Mouse (Mus musculus) hindbrain, embryonic 16.5 days (tissue): ENCODE data around the gene Nup188. TPM values are rescaled to one million over a fixed set of nuclear protein-coding genes. Genes with fewer than 3 reads are reported as not detected.

Experiments
- ATAC-seq: fragments of 200-750 bp; cut with Nextera tagmentation; 2 replicates; pipeline ENCODE4 v1.8.0; 2017; ENCODE audit warnings: moderate TSS enrichment, moderate library complexity
- H3K27ac ChIP-seq: fragments of 300-500 bp; sonication (generic); 2 replicates; pipeline ENCODE4 v1.5.1; 2014; ENCODE audit warnings: low read depth, mild to moderate bottlenecking, control low read depth, low read length, moderate library complexity
- H3K27me3 ChIP-seq: fragments of 300-500 bp; sonication (generic); replicated peaks from 2 replicates; pipeline ENCODE4 v1.6.1; 2014; ENCODE audit warnings: low read length; ENCODE audit not compliant: control insufficient read depth, insufficient read depth
- H3K36me3 ChIP-seq: fragments of 300-500 bp; sonication (generic); 2 replicates; pipeline ENCODE4 v1.6.1; 2014; ENCODE audit warnings: mild to moderate bottlenecking, low read length, moderate library complexity, mixed read lengths; ENCODE audit not compliant: control insufficient read depth, insufficient read depth
- H3K4me1 ChIP-seq: fragments of 300-500 bp; sonication (generic); 2 replicates; pipeline ENCODE4 v1.6.1; 2014; ENCODE audit warnings: low read depth, low read length; ENCODE audit not compliant: control insufficient read depth, insufficient read depth
- H3K4me2 ChIP-seq: fragments of 300-500 bp; sonication (generic); 2 replicates; pipeline ENCODE4 v1.6.1; 2014; ENCODE audit warnings: mild to moderate bottlenecking, low read length, control low read depth, moderate library complexity
- H3K4me3 ChIP-seq: fragments of 300-500 bp; sonication (generic); 2 replicates; pipeline ENCODE4 v1.5.1; 2014; ENCODE audit warnings: mild to moderate bottlenecking, low read length, control low read depth, moderate library complexity
- H3K9ac ChIP-seq: fragments of 300-500 bp; sonication (generic); 2 replicates; pipeline ENCODE4 v1.6.1; 2014; ENCODE audit warnings: low read depth, mild to moderate bottlenecking, control low read depth, low read length, moderate library complexity
- H3K9me3 ChIP-seq: fragments of 300-500 bp; sonication (generic); 2 replicates; pipeline ENCODE4 v1.6.1; 2014; ENCODE audit warnings: mild to moderate bottlenecking, low read length, moderate library complexity; ENCODE audit not compliant: control insufficient read depth
- WGBS: fragments of 180-500 bp; shearing (Covaris S2); extraction: QIAGEN DNeasy Blood & Tissue Kit; methylation state at CpG from one replicate; pipeline ENCODE4 v1.1.7; 2014; 5-methylcytosine and 5-hydroxymethylcytosine counted together
- polyA plus RNA-seq: library from polyadenylated mRNA; unstranded; fragments of >200 nt; fragmentation: Nextera tagmentation; extraction: Ambion mirVana; gene quantifications from 2 replicates; pipeline ENCODE4 v1.2.1, GENCODE M21; 2015

The Nup188 gene
- polyA plus RNA-seq, 1 experiment from 2014 or later = 15.8 TPM

GRCm38 (mm10) chr2:30243391-30243790, 42.8 kb upstream of the Nup188 start:
- Histone ChIP-seq H3K4me2 (no peak overlapping the region), H3K9me3 (no peaks in the 10 kb centered on the region), H3K9ac (no peak overlapping the region), H3K27ac (no peak overlapping the region), H3K27me3 (no peaks in the 10 kb centered on the region), H3K4me1 (peaks cover 23% of the 10 kb centered on the region), H3K4me3 (no peak overlapping the region), H3K36me3 (peaks cover 11% of the 10 kb centered on the region)
- WGBS = 96% methylated on average over 4 of the region's 4 CpGs
- no peak for ATAC-seq

- Histone ChIP-seq H3K4me2 (no peak overlapping the region), H3K9me3 (no peaks in the 10 kb centered on the region), H3K36me3 (peaks cover 13% of the 10 kb centered on the region), H3K27ac (no peak overlapping the region), H3K4me3 (no peak overlapping the region), H3K9ac (no peak overlapping the region), H3K4me1 (peaks cover 11% of the 10 kb centered on the region), H3K27me3 (no peaks in the 10 kb centered on the region)
- ATAC-seq = no peak; the same call in 1 of the 2 replicates
- 76% methylated on average over 7 of the region's 7 CpGs for WGBS
These were observed 41.5 kb upstream of the Nup188 start for GRCm38 (mm10) chr2:30244595-30245178.

GRCm38 (mm10) chr2:30247036-30247435, 39.2 kb upstream of the Nup188 start:
- Histone ChIP-seq H3K9ac (no peak overlapping the region), H3K4me2 (no peak overlapping the region), H3K4me3 (no peak overlapping the region), H3K4me1 (peaks cover 6% of the 10 kb centered on the region; the same call in 1 of the 2 replicates), H3K36me3 (peaks cover 6% of the 10 kb centered on the region; the same call in 1 of the 2 replicates), H3K9me3 (no peaks in the 10 kb centered on the region), H3K27me3 (no peaks in the 10 kb centered on the region), H3K27ac (no peak overlapping the region)
- no peak for ATAC-seq
- WGBS = 95% methylated on average over 5 of the region's 5 CpGs

- no peaks in the 10 kb centered on the region for H3K27me3 ChIP-seq
- 67% methylated on average over 4 of the region's 4 CpGs for WGBS
- no peak overlapping the region for H3K27ac ChIP-seq
- no peak for ATAC-seq
- peaks cover 2% of the 10 kb centered on the region; the same call in 1 of the 2 replicates for H3K4me1 ChIP-seq
- peaks cover 6% of the 10 kb centered on the region; the same call in 1 of the 2 replicates for H3K36me3 ChIP-seq
- H3K9ac ChIP-seq = no peak overlapping the region
- H3K9me3 ChIP-seq = no peaks in the 10 kb centered on the region
- H3K4me3 ChIP-seq = no peak overlapping the region
- no peak overlapping the region for H3K4me2 ChIP-seq
These were observed 38.5 kb upstream of the Nup188 start for GRCm38 (mm10) chr2:30247681-30248080.

GRCm38 (mm10) chr2:30249182-30249581, 37.0 kb upstream of the Nup188 start:
- Histone ChIP-seq H3K4me2 (no peak overlapping the region), H3K4me3 (no peak overlapping the region), H3K27me3 (no peaks in the 10 kb centered on the region), H3K9ac (no peak overlapping the region), H3K27ac (no peak overlapping the region), H3K36me3 (peaks cover 4% of the 10 kb centered on the region; the same call in 1 of the 2 replicates), H3K4me1 (no peaks in the 10 kb centered on the region; the same call in 1 of the 2 replicates), H3K9me3 (no peaks in the 10 kb centered on the region)
- no peak for ATAC-seq
- whole genome bisulfite sequencing = 96% methylated on average over 3 of the region's 3 CpGs

GRCm38 (mm10) chr2:30250166-30251128, 35.8 kb upstream of the Nup188 start:
- Histone ChIP-seq H3K9me3 (no peaks in the 10 kb centered on the region), H3K36me3 (peaks cover 10% of the 10 kb centered on the region), H3K4me1 (no peaks in the 10 kb centered on the region; the same call in 1 of the 2 replicates), H3K9ac (no peak overlapping the region), H3K27ac (no peak overlapping the region), H3K4me3 (no peak overlapping the region), H3K4me2 (no peak overlapping the region), H3K27me3 (no peaks in the 10 kb centered on the region)
- 89% methylated on average over 10 of the region's 10 CpGs for WGBS
- ATAC-seq = no peak

GRCm38 (mm10) chr2:30251417-30252104, 34.6 kb upstream of the Nup188 start:
- no peak for ATAC-seq
- Histone ChIP-seq H3K9ac (no peak overlapping the region), H3K4me3 (no peak overlapping the region), H3K9me3 (no peaks in the 10 kb centered on the region), H3K36me3 (peaks cover 18% of the 10 kb centered on the region), H3K27me3 (no peaks in the 10 kb centered on the region), H3K4me1 (no peaks in the 10 kb centered on the region; the same call in 1 of the 2 replicates), H3K27ac (no peak overlapping the region), H3K4me2 (no peak overlapping the region)
- 81% methylated on average over 5 of the region's 5 CpGs for WGBS

- Histone ChIP-seq H3K9ac (no peak overlapping the region), H3K4me3 (no peak overlapping the region), H3K27me3 (no peaks in the 10 kb centered on the region), H3K4me1 (no peaks in the 10 kb centered on the region; the same call in 1 of the 2 replicates), H3K27ac (no peak overlapping the region), H3K36me3 (peaks cover 28% of the 10 kb centered on the region), H3K4me2 (no peak overlapping the region), H3K9me3 (no peaks in the 10 kb centered on the region)
- ATAC-seq = no peak
- WGBS = 77% methylated on average over 3 of the region's 3 CpGs
These were observed 33.7 kb upstream of the Nup188 start for GRCm38 (mm10) chr2:30252521-30252920.
